Mouse (Mus musculus) MEL (cell line): Measurements from ENCODE around the gene Btbd18. TPM values are rescaled to one million over a fixed set of nuclear protein-coding genes. Genes with fewer than 3 reads are reported as not detected.

Experiments used
- DNase-seq: peaks from one replicate; pipeline ENCODE4 v3.0.0; 2011; ENCODE audit warnings: low read depth, low spot score
- H3K27ac ChIP-seq: 2 replicates; pipeline ENCODE4 v1.5.1; 2012; ENCODE audit warnings: low read depth, mild to moderate bottlenecking, control low read depth, low read length, moderate library complexity; ENCODE audit not compliant: control insufficient read depth
- H3K27me3 ChIP-seq, 2 experiments: fragments of 150-350 bp in 1 of 2; sonication (generic) in 1 of 2; 2 replicates each; pipeline ENCODE4 v1.6.1; 2012; ENCODE audit warnings: low read length in 2 of 2, mild to moderate bottlenecking in 2 of 2, improper control_type of control experiment in 1 of 2, moderate library complexity in 1 of 2; ENCODE audit not compliant: insufficient read depth in 2 of 2, control insufficient read depth in 1 of 2
- H3K36me3 ChIP-seq, 2 experiments: 2 replicates each; pipeline ENCODE4 v1.6.1; 2012 to 2014; ENCODE audit warnings: low read length in 2 of 2, improper control_type of control experiment in 1 of 2, inconsistent platforms in 1 of 2, mild to moderate bottlenecking in 1 of 2; ENCODE audit not compliant: insufficient read depth in 2 of 2, control insufficient read depth in 1 of 2
- H3K4me1 ChIP-seq, 2 experiments: fragments of 150-350 bp in 1 of 2; sonication (generic) in 1 of 2; 2 replicates each; pipeline ENCODE4 v1.6.1; 2012; ENCODE audit warnings: low read length in 2 of 2, improper control_type of control experiment in 1 of 2, mild to moderate bottlenecking in 1 of 2; ENCODE audit not compliant: insufficient read depth in 2 of 2, control insufficient read depth in 1 of 2
- H3K4me3 ChIP-seq, 2 experiments: fragments of 150-350 bp in 1 of 2; sonication (generic) in 1 of 2; 2 replicates each; pipeline ENCODE4 v1.5.1; 2012; ENCODE audit warnings: low read depth in 2 of 2, low read length in 2 of 2, mild to moderate bottlenecking in 2 of 2, moderate library complexity in 2 of 2, control low read depth in 1 of 2, improper control_type of control experiment in 1 of 2; ENCODE audit not compliant: control insufficient read depth in 1 of 2, insufficient read depth in 1 of 2
- H3K79me2 ChIP-seq: 2 replicates; pipeline ENCODE4 v1.6.1; 2012; ENCODE audit warnings: mild to moderate bottlenecking, low read length, moderate library complexity; ENCODE audit not compliant: control insufficient read depth, poor library complexity, insufficient read depth
- H3K9ac ChIP-seq: 2 replicates; pipeline ENCODE4 v1.6.1; 2012; ENCODE audit warnings: low read depth, mild to moderate bottlenecking, control low read depth, low read length, moderate library complexity; ENCODE audit not compliant: control insufficient read depth, poor library complexity, severe bottlenecking
- H3K9me3 ChIP-seq: fragments of 150-350 bp; sonication (generic); replicated peaks from 2 replicates; pipeline ENCODE4 v1.6.1; 2012; ENCODE audit warnings: mild to moderate bottlenecking, low read length, improper control_type of control experiment, moderate library complexity; ENCODE audit not compliant: insufficient read depth
- CHD2 ChIP-seq: IDR thresholded peaks from 2 replicates; pipeline ENCODE4 v1.6.1; 2011; ENCODE audit warnings: low read length, improper control_type of control experiment
- CTCF ChIP-seq, 3 experiments: IDR thresholded peaks in 2 of 3; conservative IDR thresholded peaks in 1 of 3; 2 replicates each; pipeline ENCODE4 v1.5.1; 2011 to 2012; ENCODE audit warnings: low read length in 3 of 3, low read depth in 2 of 3, mild to moderate bottlenecking in 2 of 3, improper control_type of control experiment in 1 of 3, inconsistent platforms in 1 of 3, mixed read lengths in 1 of 3, moderate library complexity in 1 of 3; ENCODE audit not compliant: control insufficient read depth in 1 of 3, insufficient read depth in 1 of 3, poor library complexity in 1 of 3, severe bottlenecking in 1 of 3
- ETS1 ChIP-seq: IDR thresholded peaks from 2 replicates; pipeline ENCODE4 v1.6.1; 2012; ENCODE audit warnings: low read depth, mild to moderate bottlenecking, inconsistent platforms, low read length, improper control_type of control experiment, moderate library complexity
- MAFK ChIP-seq: IDR thresholded peaks from 2 replicates; pipeline ENCODE4 v1.6.1; 2011; ENCODE audit warnings: low read depth, mild to moderate bottlenecking, low read length, improper control_type of control experiment, borderline replicate concordance
- MAX ChIP-seq: IDR thresholded peaks from 2 replicates; pipeline ENCODE4 v1.6.1; 2011; ENCODE audit warnings: low read length, improper control_type of control experiment
- MEF2A ChIP-seq: IDR thresholded peaks from 2 replicates; pipeline ENCODE4 v1.6.1; 2014; ENCODE audit warnings: low read depth, mild to moderate bottlenecking, inconsistent platforms, low read length, improper control_type of control experiment; ENCODE audit not compliant: poor library complexity, insufficient replicate concordance, severe bottlenecking; ENCODE audit errors: extremely low read depth
- MXI1 ChIP-seq: IDR thresholded peaks from 2 replicates; pipeline ENCODE4 v1.6.1; 2011; ENCODE audit warnings: mild to moderate bottlenecking, low read depth, low read length, improper control_type of control experiment
- POLR2A ChIP-seq, 2 experiments: IDR thresholded peaks; 2 replicates each; pipeline ENCODE4 v1.6.1; 2011 to 2012; ENCODE audit warnings: low read length in 2 of 2, mild to moderate bottlenecking in 2 of 2, control low read depth in 1 of 2, improper control_type of control experiment in 1 of 2, low read depth in 1 of 2, moderate library complexity in 1 of 2; ENCODE audit not compliant: control insufficient read depth in 1 of 2, insufficient read depth in 1 of 2, poor library complexity in 1 of 2
- POLR2AphosphoS2 ChIP-seq: IDR thresholded peaks from 2 replicates; pipeline ENCODE4 v1.6.1; 2011; ENCODE audit warnings: low read length, improper control_type of control experiment
- SIN3A ChIP-seq: IDR thresholded peaks from 2 replicates; pipeline ENCODE4 v1.6.1; 2012; ENCODE audit warnings: low read length, improper control_type of control experiment, inconsistent platforms
- TAL1 ChIP-seq: IDR thresholded peaks from 2 replicates; pipeline ENCODE4 v1.6.1; 2012; ENCODE audit warnings: mild to moderate bottlenecking, inconsistent platforms, low read length, moderate library complexity, mixed read lengths
- UBTF ChIP-seq: IDR thresholded peaks from 2 replicates; pipeline ENCODE4 v1.6.1; 2012; ENCODE audit warnings: low read depth, mild to moderate bottlenecking, inconsistent platforms, low read length, improper control_type of control experiment, moderate library complexity, borderline replicate concordance; ENCODE audit not compliant: insufficient read depth
- USF1 ChIP-seq: IDR thresholded peaks from 2 replicates; pipeline ENCODE4 v1.6.1; 2014; ENCODE audit warnings: low read depth, mild to moderate bottlenecking, inconsistent platforms, low read length, improper control_type of control experiment, moderate library complexity
- USF2 ChIP-seq, 2 experiments: IDR thresholded peaks; 2 replicates each; pipeline ENCODE4 v1.6.1; 2011 to 2012; ENCODE audit warnings: improper control_type of control experiment in 2 of 2, low read length in 2 of 2, borderline replicate concordance in 1 of 2, inconsistent platforms in 1 of 2, low read depth in 1 of 2, mild to moderate bottlenecking in 1 of 2; ENCODE audit not compliant: insufficient read depth in 1 of 2
- ZKSCAN1 ChIP-seq: IDR thresholded peaks from 2 replicates; pipeline ENCODE4 v1.6.1; 2012; ENCODE audit warnings: low read depth, mild to moderate bottlenecking, inconsistent platforms, low read length, improper control_type of control experiment, moderate library complexity
- polyA plus RNA-seq, 2 experiments: library from polyadenylated mRNA; stranded (reverse) in 1 of 2; unstranded in 1 of 2; fragments of >175 nt in 1 of 2; fragments of >200 nt in 1 of 2; gene quantifications; 2 replicates each; pipeline versions ENCODE4 v1.2.1 to v1.2.4; 2012; ENCODE audit warnings: low replicate concordance in 2 of 2, low read depth in 1 of 2; ENCODE audit not compliant: insufficient read length in 2 of 2, insufficient read depth in 1 of 2, missing spikeins in 1 of 2
- total RNA-seq: library from RNA; depleted of rRNA; stranded (reverse); fragments of 300-350 nt; gene quantifications from 2 replicates; pipeline ENCODE4 v1.2.3, GENCODE M21; 2012

The Btbd18 gene
- total and polyA plus RNA-seq, 3 experiments = 0.04 to 0.07 TPM; not detected in 1

DNA sequence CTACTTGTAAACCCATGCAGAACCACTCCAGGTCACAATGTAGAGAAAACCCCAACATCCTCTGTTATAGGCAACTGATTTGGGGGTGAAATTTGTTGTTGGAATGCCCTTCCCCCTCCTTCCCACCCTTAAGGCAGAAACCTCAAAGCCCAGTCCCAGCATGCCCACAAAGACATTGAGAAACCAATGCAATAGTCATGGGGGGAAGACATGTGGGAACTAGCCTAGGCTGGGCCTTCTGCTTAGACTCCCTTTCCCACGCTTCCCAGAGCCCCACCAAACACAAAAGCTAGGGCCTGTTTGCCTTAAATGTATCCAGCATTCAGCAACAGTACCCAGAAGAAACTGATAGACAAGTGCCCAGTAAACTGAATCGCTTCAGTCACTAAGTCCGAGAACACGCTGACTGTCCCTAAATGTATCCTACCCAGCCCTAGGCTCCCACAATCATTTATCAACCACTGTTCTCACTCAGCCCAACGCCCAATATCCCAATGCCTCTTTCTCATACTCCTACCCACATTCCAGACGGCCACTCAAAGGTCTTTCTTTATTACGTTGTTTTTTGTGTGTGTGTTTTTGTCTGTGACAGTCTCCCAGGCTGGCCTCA, 32.4 kb upstream of the Btbd18 start:
- H3K4me1 ChIP-seq = peaks cover 8% of the 10 kb centered on the region in 2 experiments; a peak in 3 of 4 replicates
- H3K4me3 ChIP-seq = no peak overlapping the region
- H3K36me3 ChIP-seq = peaks cover 0 to 18% of the 10 kb centered on the region in 2 experiments; a peak in 2 of 4 replicates
- no peak overlapping the region for H3K27ac ChIP-seq
- no peak for TF ChIP-seq USF2 (IDR thresholded peaks at IDR 0.05; ENCODE audit: borderline replicate concordance in 1 of 2, insufficient read depth in 1 of 2, low read depth in 1 of 2, low read length in 2 of 2)
- no peak for TF ChIP-seq MAFK
- no peak for TF ChIP-seq UBTF
- no peak for TF ChIP-seq TAL1
- no peak for TF ChIP-seq CTCF (IDR thresholded peaks at IDR 0.05 in 2 of 3, conservative IDR thresholded peaks at IDR 0.05 in 1 of 3; ENCODE audit: control insufficient read depth in 1 of 3, insufficient read depth in 1 of 3, low read depth in 2 of 3, low read length in 3 of 3, poor library complexity in 1 of 3, severe bottlenecking in 1 of 3)
- TF ChIP-seq ETS1 = no peak
- no peak for TF ChIP-seq MXI1
- no peak for TF ChIP-seq ZKSCAN1
- no peak overlapping the region for H3K9ac ChIP-seq
- DNase-seq = no peak
- H3K9me3 ChIP-seq = no peaks in the 10 kb centered on the region
- no peaks in the 10 kb centered on the region for H3K27me3 ChIP-seq
- H3K79me2 ChIP-seq = peaks cover 7% of the 10 kb centered on the region; the same call in 1 of the 2 replicates

- Histone ChIP-seq H3K4me1 (peaks cover 8 to 12% of the 10 kb centered on the region in 2 experiments; a peak in 3 of 4 replicates), H3K27ac (no peak overlapping the region), H3K9me3 (no peaks in the 10 kb centered on the region), H3K79me2 (peaks cover 10% of the 10 kb centered on the region; the same call in 1 of the 2 replicates), H3K9ac (no peak overlapping the region), H3K4me3 (no peak overlapping the region), H3K27me3 (no peaks in the 10 kb centered on the region), H3K36me3 (peaks cover 0 to 20% of the 10 kb centered on the region in 2 experiments; a peak in 2 of 4 replicates)
- DNase-seq = no peak
- no peak for TF ChIP-seq POLR2AphosphoS2
- TF ChIP-seq CHD2 = no peak
- TF ChIP-seq MEF2A = no peak
- no peak for TF ChIP-seq MAX
- TF ChIP-seq SIN3A = no peak
- no peak for TF ChIP-seq USF1
- TF ChIP-seq CTCF (IDR thresholded peaks at IDR 0.05 in 2 of 3, conservative IDR thresholded peaks at IDR 0.05 in 1 of 3; ENCODE audit: control insufficient read depth in 1 of 3, insufficient read depth in 1 of 3, low read depth in 2 of 3, low read length in 3 of 3, poor library complexity in 1 of 3, severe bottlenecking in 1 of 3) = no peak
- TF ChIP-seq ETS1 = no peak
- no peak for TF ChIP-seq POLR2A (IDR thresholded peaks at IDR 0.05; ENCODE audit: control insufficient read depth in 1 of 2, insufficient read depth in 1 of 2, low read depth in 1 of 2, low read length in 2 of 2, poor library complexity in 1 of 2)
Observed at GRCm38 (mm10) chr2:84627036-84627435, 31.8 kb upstream of the Btbd18 start.
